13 mouse cellular contexts compared by ENCODE assay signal in the genomic region with DNA sequence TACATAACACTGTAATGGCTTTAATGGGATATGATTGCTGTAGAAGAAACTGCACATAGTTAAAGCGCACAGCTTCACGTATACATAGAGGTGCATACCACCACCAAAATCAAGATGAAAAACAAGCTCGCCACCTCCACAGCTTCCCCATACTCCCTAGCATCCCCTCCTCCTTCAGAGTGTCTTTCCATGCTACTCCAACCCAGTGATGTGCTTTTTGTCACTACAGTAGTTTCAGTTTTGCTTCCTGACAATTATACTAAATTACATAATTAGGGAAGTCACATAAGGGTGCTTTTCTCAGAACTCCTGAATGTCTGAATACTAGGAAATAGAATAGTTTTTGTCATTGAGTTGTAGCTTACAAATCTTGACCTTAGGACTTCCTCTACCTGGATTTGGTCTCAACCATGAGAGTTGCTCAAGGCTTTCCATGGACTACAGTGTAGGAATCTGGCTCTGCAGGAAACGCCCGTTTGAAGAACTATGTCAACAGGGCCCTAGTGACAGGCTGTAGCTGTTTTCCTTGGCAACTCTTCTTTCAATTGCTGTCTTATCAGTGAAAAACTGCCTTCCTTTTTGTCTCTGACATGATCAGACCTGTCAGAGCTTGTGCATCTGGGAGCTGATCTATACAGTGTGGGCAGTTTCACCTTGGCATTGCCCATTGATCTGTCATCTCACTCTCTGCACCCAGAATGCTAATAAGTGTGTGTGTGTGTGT.
DNase-seq lines count a peak whose midpoint lies in the region; ATAC-seq and TF ChIP-seq lines count a peak whose summit lies in the region.
"Had no signal": no experiment of that assay in that cellular context is flagged by ENCODE, and none has a peak within 500 bp of the region (broad histone marks: within the 10 kb centered on the region; RNA-seq: fewer than 3 reads in every experiment).

No protein-coding gene starts in this region.

- no peaks in the 10 kb centered on the region for H3K36me3 ChIP-seq in intestine, postnatal 0 days (ENCODE audit: control insufficient read depth, insufficient read depth)

- DNase-seq in frontal cortex, adult 2 months (ENCODE audit: extremely low spot score in 1 of 2, low spot score in 1 of 2), result no peak
- no peak for DNase-seq in layer of hippocampus, adult 2 months (ENCODE audit: low spot score in 2 of 2)
- no peak for DNase-seq in layer of hippocampus, postnatal 10 days (ENCODE audit: low spot score in 2 of 2)
- no peak for DNase-seq in cerebellum, postnatal 10 days
- DNase-seq in layer of hippocampus, adult 9-10 months (ENCODE audit: low spot score), result no peak
- DNase-seq: cerebellum, adult 8-10 months; layer of hippocampus, postnatal 36 days; thymus, postnatal 4 days had no signal

- no peak overlapping the region; the same call in 1 of the 2 replicates for H3K4me2 ChIP-seq in intestine, postnatal 0 days (replicated peaks; ENCODE audit: low read depth)

- H3K27me3 ChIP-seq in intestine, postnatal 0 days (replicated peaks; ENCODE audit: control insufficient read depth, insufficient read depth, low read length), result no peaks in the 10 kb centered on the region
- H3K27me3 ChIP-seq: Patski had no signal

- WGBS in intestine, postnatal 0 days, result 60% methylated on average over 5 of the region's 5 CpGs

- peak overlapping the region; percentile 51; the same call in 1 of the 2 replicates for H3K27ac ChIP-seq in layer of hippocampus, adult 2 months
- no peak overlapping the region for H3K27ac ChIP-seq in intestine, postnatal 0 days (ENCODE audit: low read depth, low read length)
- H3K27ac ChIP-seq: liver, embryonic 14.5 days had no signal

- no peak for TF ChIP-seq CTCF in layer of hippocampus, adult 2 months (conservative IDR thresholded peaks at IDR 0.05)
- no peak for TF ChIP-seq CTCF in intestine, postnatal 0 days (IDR thresholded peaks at IDR 0.05; ENCODE audit: low read depth)

- no peak overlapping the region for H3K9ac ChIP-seq in intestine, postnatal 0 days (ENCODE audit: low read depth, low read length)
- H3K9ac ChIP-seq: liver, embryonic 14.5 days had no signal

- H3K4me1 ChIP-seq in intestine, postnatal 0 days (replicated peaks; ENCODE audit: control insufficient read depth, insufficient read depth, low read length), result no peaks in the 10 kb centered on the region

- ATAC-seq in frontal cortex, adult (ENCODE audit: low TSS enrichment), result peak; percentile 62
- ATAC-seq in intestine, postnatal 0 days, result peak; percentile 86
- ATAC-seq in megakaryocyte, adult 5-6 weeks (ENCODE audit: poor library complexity, severe bottlenecking), result peak; percentile 48; the same call in 1 of the 2 replicates
- ATAC-seq: Patski had no signal

- H3K4me3 ChIP-seq in layer of hippocampus, adult 2 months, result no peak overlapping the region
- no peak overlapping the region for H3K4me3 ChIP-seq in intestine, postnatal 0 days (ENCODE audit: low read depth, low read length)

- no peaks in the 10 kb centered on the region for H3K9me3 ChIP-seq in intestine, postnatal 0 days (ENCODE audit: control insufficient read depth)
